Mouse (Mus musculus) heart, embryonic 11.5 days (tissue): ENCODE measurements around the gene Adam19. TPM values are rescaled to one million over a fixed set of nuclear protein-coding genes. Genes with fewer than 3 reads are reported as not detected.

Source experiments
- ATAC-seq: fragments of 200-750 bp; cut with Nextera tagmentation; replicated peaks from 2 replicates; pipeline ENCODE4 v1.8.0; 2017; ENCODE audit warnings: moderate library complexity; ENCODE audit not compliant: insufficient number of reproducible peaks, low FRiP score, low TSS enrichment
- H3K27ac ChIP-seq: fragments of 300-500 bp; sonication (generic); 2 replicates; pipeline ENCODE4 v1.5.1; 2014; ENCODE audit warnings: mild to moderate bottlenecking, low read depth, low read length
- H3K27me3 ChIP-seq: fragments of 300-500 bp; sonication (generic); 2 replicates; pipeline ENCODE4 v1.6.1; 2014; ENCODE audit warnings: mild to moderate bottlenecking, low read length, mixed read lengths; ENCODE audit not compliant: control insufficient read depth, insufficient read depth
- H3K36me3 ChIP-seq: fragments of 300-500 bp; sonication (generic); 2 replicates; pipeline ENCODE4 v1.6.1; 2014; ENCODE audit warnings: mild to moderate bottlenecking, low read length, moderate library complexity, mixed read lengths; ENCODE audit not compliant: control insufficient read depth, insufficient read depth
- H3K4me1 ChIP-seq: fragments of 300-500 bp; sonication (generic); 2 replicates; pipeline ENCODE4 v1.6.1; 2014; ENCODE audit warnings: low read length; ENCODE audit not compliant: control insufficient read depth, insufficient read depth
- H3K4me2 ChIP-seq: fragments of 300-500 bp; sonication (generic); 2 replicates; pipeline ENCODE4 v1.6.1; 2014; ENCODE audit warnings: mild to moderate bottlenecking, moderate library complexity
- H3K4me3 ChIP-seq: fragments of 300-500 bp; sonication (generic); 2 replicates; pipeline ENCODE4 v1.5.1; 2014; ENCODE audit warnings: low read depth, low read length
- H3K9ac ChIP-seq: fragments of 300-500 bp; sonication (generic); 2 replicates; pipeline ENCODE4 v1.6.1; 2014; ENCODE audit warnings: mild to moderate bottlenecking, low read depth, low read length, moderate library complexity
- H3K9me3 ChIP-seq: fragments of 300-500 bp; sonication (generic); replicated peaks from 2 replicates; pipeline ENCODE4 v1.6.1; 2016; ENCODE audit warnings: low read length; ENCODE audit not compliant: control insufficient read depth
- WGBS: fragments of 180-500 bp; shearing (Covaris S2); extraction: QIAGEN DNeasy Blood & Tissue Kit; methylation state at CpG from one replicate; pipeline ENCODE4 v1.1.7; 2014; ENCODE audit not compliant: insufficient replicate concordance; 5-methylcytosine and 5-hydroxymethylcytosine counted together
- polyA plus RNA-seq: library from polyadenylated mRNA; unstranded; fragments of >200 nt; fragmentation: Nextera tagmentation; extraction: Ambion mirVana; gene quantifications from 2 replicates; pipeline ENCODE4 v1.2.1, GENCODE M21; 2014

Adam19 gene
- polyA plus RNA-seq, 1 experiment from 2014 or later, result 24.4 TPM

- ATAC-seq, result no peak
- Histone ChIP-seq H3K4me3 (no peak overlapping the region), H3K27ac (no peak overlapping the region), H3K27me3 (no peaks in the 10 kb centered on the region), H3K9me3 (no peaks in the 10 kb centered on the region), H3K4me2 (no peak overlapping the region), H3K9ac (no peak overlapping the region), H3K4me1 (no peaks in the 10 kb centered on the region), H3K36me3 (peaks cover 37% of the 10 kb centered on the region)
- WGBS, result 88% methylated on average over 8 of the region's 8 CpGs
These were observed 67.6 kb downstream of the Adam19 start for GRCm38 (mm10) chr11:46123328-46123866.

- Histone ChIP-seq H3K4me3 (no peak overlapping the region), H3K9ac (no peak overlapping the region), H3K27me3 (no peaks in the 10 kb centered on the region), H3K36me3 (peaks cover 35% of the 10 kb centered on the region), H3K4me2 (no peak overlapping the region), H3K9me3 (no peaks in the 10 kb centered on the region), H3K27ac (no peak overlapping the region), H3K4me1 (0 out of 2 replicates have a peak, but pooled peaks cover 3% of the 10 kb centered on the region)
- ATAC-seq, result no peak
- 93% methylated on average over 12 of the region's 12 CpGs for WGBS
These were observed 69.5 kb downstream of the Adam19 start for GRCm38 (mm10) chr11:46125093-46125834.

DNA sequence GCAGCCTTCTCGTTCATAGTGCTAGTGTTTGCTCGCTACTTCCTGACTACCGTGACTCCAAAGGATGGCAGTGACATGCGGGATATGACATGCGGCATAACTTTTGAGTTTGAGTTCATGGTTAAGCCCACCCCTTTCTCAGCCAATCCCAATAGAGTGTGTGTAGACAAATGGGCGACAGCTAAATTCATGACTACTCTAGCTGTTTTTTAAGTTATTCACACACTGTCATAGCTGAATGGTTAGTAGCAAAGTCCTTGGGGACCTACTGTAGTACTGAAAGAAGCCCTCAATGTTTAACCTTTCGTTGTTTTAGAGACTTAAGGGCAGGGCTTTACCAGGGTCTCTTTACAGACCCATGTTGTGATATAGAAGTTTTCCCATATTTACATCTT lies 70.0 kb downstream of the Adam19 start:
- 89% methylated on average over 7 of the region's 7 CpGs for WGBS
- no peak overlapping the region for H3K4me3 ChIP-seq
- no peak overlapping the region for H3K27ac ChIP-seq
- no peaks in the 10 kb centered on the region for H3K9me3 ChIP-seq
- no peak overlapping the region for H3K9ac ChIP-seq
- H3K4me2 ChIP-seq, result no peak overlapping the region
- ATAC-seq, result no peak
- H3K4me1 ChIP-seq, result 0 out of 2 replicates have a peak, but pooled peaks cover 3% of the 10 kb centered on the region
- peaks cover 39% of the 10 kb centered on the region for H3K36me3 ChIP-seq
- no peaks in the 10 kb centered on the region for H3K27me3 ChIP-seq

GRCm38 (mm10) chr11:46126317-46126716 lies 70.5 kb downstream of the Adam19 start:
- no peak overlapping the region for H3K4me2 ChIP-seq
- H3K4me3 ChIP-seq, result no peak overlapping the region
- H3K27me3 ChIP-seq, result no peaks in the 10 kb centered on the region
- 0 out of 2 replicates have a peak, but pooled peaks cover 3% of the 10 kb centered on the region for H3K4me1 ChIP-seq
- no peak overlapping the region for H3K27ac ChIP-seq
- H3K36me3 ChIP-seq, result peaks cover 35% of the 10 kb centered on the region
- H3K9me3 ChIP-seq, result no peaks in the 10 kb centered on the region
- no peak overlapping the region for H3K9ac ChIP-seq
- 89% methylated on average over 7 of the region's 7 CpGs for WGBS
- no peak for ATAC-seq

DNA sequence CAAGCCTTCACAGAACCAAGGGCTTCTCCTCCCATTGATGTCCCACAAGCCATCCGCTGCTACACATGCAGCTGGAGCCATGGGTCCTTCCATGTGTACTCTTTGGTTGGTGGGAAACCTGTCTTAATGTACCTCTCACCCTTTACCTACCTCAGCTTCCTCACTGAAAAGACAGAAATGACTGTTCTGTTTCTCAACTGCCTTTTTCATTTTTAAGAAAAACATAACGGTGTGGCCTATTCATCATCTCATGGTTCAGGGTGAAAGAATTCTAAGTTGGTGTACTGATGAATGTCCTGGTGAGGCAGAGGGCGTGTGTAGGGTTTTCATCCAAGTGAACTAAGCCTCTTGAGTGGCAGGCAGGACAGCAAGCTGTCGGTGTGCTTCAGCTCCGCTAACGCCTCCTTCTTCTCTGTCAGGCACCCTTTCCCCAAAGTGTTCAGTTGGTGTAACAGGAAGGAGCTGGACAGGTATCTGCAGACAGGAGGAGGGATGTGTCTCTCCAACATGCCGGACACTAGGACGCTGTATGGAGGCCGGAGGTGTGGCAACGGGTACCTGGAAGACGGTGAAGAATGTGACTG lies 71.1 kb downstream of the Adam19 start:
- Histone ChIP-seq H3K9ac (no peak overlapping the region), H3K4me1 (0 out of 2 replicates have a peak, but pooled peaks cover 3% of the 10 kb centered on the region), H3K36me3 (peaks cover 36% of the 10 kb centered on the region), H3K4me3 (no peak overlapping the region), H3K4me2 (no peak overlapping the region), H3K27ac (no peak overlapping the region), H3K9me3 (no peaks in the 10 kb centered on the region), H3K27me3 (no peaks in the 10 kb centered on the region)
- WGBS, result 89% methylated on average over 11 of the region's 11 CpGs
- no peak for ATAC-seq

- Histone ChIP-seq H3K9ac (no peak overlapping the region), H3K27ac (no peak overlapping the region), H3K4me2 (no peak overlapping the region), H3K36me3 (peaks cover 35% of the 10 kb centered on the region), H3K9me3 (no peaks in the 10 kb centered on the region), H3K27me3 (no peaks in the 10 kb centered on the region), H3K4me3 (no peak overlapping the region), H3K4me1 (0 out of 2 replicates have a peak, but pooled peaks cover 3% of the 10 kb centered on the region)
- ATAC-seq, result no peak
- 77% methylated on average over 15 of the region's 15 CpGs for WGBS
These were observed 72.1 kb downstream of the Adam19 start for GRCm38 (mm10) chr11:46127621-46128547.

DNA sequence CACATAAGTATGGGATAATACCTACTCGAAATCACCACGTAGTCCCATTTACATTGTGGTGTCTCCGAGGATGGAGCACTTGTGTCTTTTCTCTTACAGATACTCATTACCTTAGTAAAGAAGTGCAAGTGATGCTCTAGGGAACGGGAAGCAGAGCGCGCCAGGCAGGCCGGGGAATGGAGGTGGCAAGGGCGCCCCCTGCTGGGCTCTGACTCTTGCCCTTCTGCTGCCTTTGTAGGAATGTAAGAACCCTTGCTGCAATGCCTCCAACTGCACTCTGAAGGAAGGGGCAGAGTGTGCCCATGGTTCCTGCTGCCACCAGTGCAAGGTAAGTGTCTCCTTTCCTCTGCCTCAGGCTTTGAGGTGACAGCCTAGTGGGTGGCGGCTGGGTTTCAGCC lies 72.8 kb downstream of the Adam19 start:
- Histone ChIP-seq H3K27me3 (no peaks in the 10 kb centered on the region), H3K4me3 (no peak overlapping the region), H3K27ac (no peak overlapping the region), H3K9ac (no peak overlapping the region), H3K9me3 (no peaks in the 10 kb centered on the region), H3K4me2 (no peak overlapping the region), H3K36me3 (peaks cover 28% of the 10 kb centered on the region), H3K4me1 (0 out of 2 replicates have a peak, but pooled peaks cover 3% of the 10 kb centered on the region)
- 0 out of 2 replicates have a peak, but pooled peaks have one; percentile 22 for ATAC-seq
- WGBS, result 63% methylated on average over 9 of the region's 9 CpGs
